Mouse (Mus musculus) cerebellum, adult 2 months (tissue): ENCODE measurements around the gene Adar. TPM values are rescaled to one million over a fixed set of nuclear protein-coding genes. Genes with fewer than 3 reads are reported as not detected.
"Not testable (repeated sequence)": the region's sequence is repeated elsewhere in the genome, so short reads cannot be mapped to it uniquely, and the experiment has no call there.

Source experiments
- DNase-seq, 2 experiments: peaks; one replicate each; pipeline ENCODE4 v3.0.0; 2021
- H3K27ac ChIP-seq: fragments of 200-500 bp; 2 replicates; pipeline ENCODE4 v1.5.1; 2012; ENCODE audit warnings: low read length, control low read depth, inconsistent platforms; ENCODE audit not compliant: insufficient read depth
- H3K27me3 ChIP-seq: fragments of 200-500 bp; 2 replicates; pipeline ENCODE4 v1.6.1; 2012; ENCODE audit warnings: inconsistent platforms, mild to moderate bottlenecking, low read length, moderate library complexity; ENCODE audit not compliant: control insufficient read depth, insufficient read depth
- H3K4me1 ChIP-seq: fragments of 200-500 bp; 2 replicates; pipeline ENCODE4 v1.6.1; 2011; ENCODE audit warnings: low read length; ENCODE audit not compliant: control insufficient read depth, insufficient read depth
- H3K4me3 ChIP-seq: fragments of 200-500 bp; replicated peaks from 2 replicates; pipeline ENCODE3; 2011; ENCODE audit warnings: mild to moderate bottlenecking, low read depth, low read length, control low read depth; ENCODE audit not compliant: insufficient read depth
- CTCF ChIP-seq: fragments of 200-500 bp; IDR thresholded peaks from 2 replicates; pipeline ENCODE4 v1.5.1; 2011; ENCODE audit warnings: low read depth, mild to moderate bottlenecking, control low read depth, low read length, moderate library complexity, borderline replicate concordance; ENCODE audit not compliant: insufficient read depth
- POLR2A ChIP-seq: fragments of 200-500 bp; IDR thresholded peaks from 2 replicates; pipeline ENCODE4 v1.6.1; 2011; ENCODE audit warnings: low read length, control low read depth, borderline replicate concordance; ENCODE audit not compliant: insufficient read depth
- WGBS: fragments of 180-500 bp; shearing (Covaris S2); methylation state at CpG from one replicate; pipeline ENCODE4 v1.1.7; 2018; 5-methylcytosine and 5-hydroxymethylcytosine counted together
- polyA plus RNA-seq: library from polyadenylated mRNA; depleted of rRNA; stranded (reverse); fragments of >200 nt; gene quantifications from 2 replicates; pipeline ENCODE4 v1.2.3, GENCODE M21; 2012

Gene Adar
- polyA plus RNA-seq, 1 experiment, result 108 TPM

- H3K4me3 ChIP-seq, result no peak overlapping the region
- H3K4me1 ChIP-seq, result no peaks in the 10 kb centered on the region
- no peak for DNase-seq
- WGBS, result 95% methylated on average over 6 of the region's 6 CpGs
- TF ChIP-seq CTCF (no peak), POLR2A (no peak)
- H3K27me3 ChIP-seq, result no peaks in the 10 kb centered on the region
- H3K27ac ChIP-seq, result no peak overlapping the region
These were observed 71.5 kb downstream of the Adar start for GRCm38 (mm10) chr3:89786275-89786674.

GRCm38 (mm10) chr3:89788680-89789352 is 74.0 kb downstream of the Adar start:
- no peaks in the 10 kb centered on the region for H3K4me1 ChIP-seq
- DNase-seq, result no peak
- no peak overlapping the region for H3K27ac ChIP-seq
- no peak for TF ChIP-seq POLR2A
- TF ChIP-seq CTCF, result no peak
- WGBS, result 55% methylated on average over 16 of the region's 16 CpGs
- no peak overlapping the region for H3K4me3 ChIP-seq
- H3K27me3 ChIP-seq, result no peaks in the 10 kb centered on the region

- Histone ChIP-seq H3K4me1 (no peaks in the 10 kb centered on the region), H3K4me3 (no peak overlapping the region), H3K27me3 (no peaks in the 10 kb centered on the region), H3K27ac (no peak overlapping the region)
- TF ChIP-seq CTCF (no peak), POLR2A (no peak)
- no peak for DNase-seq
- WGBS, result 64% methylated on average over 2 of the region's 2 CpGs
These were observed 79.8 kb downstream of the Adar start for GRCm38 (mm10) chr3:89794616-89795015.

GRCm38 (mm10) chr3:89795746-89796145 is 80.9 kb downstream of the Adar start:
- Histone ChIP-seq H3K4me1 (no peaks in the 10 kb centered on the region), H3K27me3 (no peaks in the 10 kb centered on the region), H3K27ac (no peak overlapping the region), H3K4me3 (no peak overlapping the region)
- TF ChIP-seq CTCF, result no peak
- no peak for TF ChIP-seq POLR2A
- WGBS, result 31% methylated on average over 5 of the region's 5 CpGs
- DNase-seq, result no peak

GRCm38 (mm10) chr3:89796358-89796757 is 81.5 kb downstream of the Adar start:
- H3K4me3 ChIP-seq, result no peak overlapping the region
- H3K27ac ChIP-seq, result no peak overlapping the region
- 29% methylated on average over 4 of the region's 4 CpGs for WGBS
- TF ChIP-seq POLR2A (no peak), CTCF (no peak)
- H3K27me3 ChIP-seq, result no peaks in the 10 kb centered on the region
- DNase-seq, result no peak
- no peaks in the 10 kb centered on the region for H3K4me1 ChIP-seq

GRCm38 (mm10) chr3:89798518-89798917 is 83.7 kb downstream of the Adar start:
- TF ChIP-seq POLR2A (no peak), CTCF (no peak)
- no peaks in the 10 kb centered on the region for H3K27me3 ChIP-seq
- WGBS, result 83% methylated on average over 3 of the region's 3 CpGs
- H3K4me3 ChIP-seq, result no peak overlapping the region
- H3K4me1 ChIP-seq, result no peaks in the 10 kb centered on the region
- DNase-seq, result no peak
- no peak overlapping the region for H3K27ac ChIP-seq

GRCm38 (mm10) chr3:89799476-89799875 is 84.7 kb downstream of the Adar start:
- WGBS, result 16% methylated on average over 13 of the region's 13 CpGs
- no peaks in the 10 kb centered on the region for H3K4me1 ChIP-seq

GRCm38 (mm10) chr3:89800078-89800477 is 85.3 kb downstream of the Adar start:
- not testable (repeated sequence) for H3K27ac ChIP-seq, H3K4me3 ChIP-seq, H3K27me3 ChIP-seq, H3K4me1 ChIP-seq, DNase-seq
- 54% methylated on average over 3 of the region's 3 CpGs for WGBS

More at GRCm38 (mm10) chr3:89799476-89799875, 84.7 kb downstream of the Adar start:
- TF ChIP-seq CTCF (no peak), POLR2A (no peak)
- H3K27me3 ChIP-seq, result no peaks in the 10 kb centered on the region
- H3K4me3 ChIP-seq, result no peak overlapping the region
- no peak overlapping the region for H3K27ac ChIP-seq
- no peak for DNase-seq
